Mouse (Mus musculus): ENCODE measurements around the gene Tmem189. TPM values are rescaled to one million over a fixed set of nuclear protein-coding genes. Genes with fewer than 3 reads are reported as not detected.

Tmem189 gene
- polyA plus RNA-seq, 1 experiment from 2014 or later = 33.4 TPM

DNA sequence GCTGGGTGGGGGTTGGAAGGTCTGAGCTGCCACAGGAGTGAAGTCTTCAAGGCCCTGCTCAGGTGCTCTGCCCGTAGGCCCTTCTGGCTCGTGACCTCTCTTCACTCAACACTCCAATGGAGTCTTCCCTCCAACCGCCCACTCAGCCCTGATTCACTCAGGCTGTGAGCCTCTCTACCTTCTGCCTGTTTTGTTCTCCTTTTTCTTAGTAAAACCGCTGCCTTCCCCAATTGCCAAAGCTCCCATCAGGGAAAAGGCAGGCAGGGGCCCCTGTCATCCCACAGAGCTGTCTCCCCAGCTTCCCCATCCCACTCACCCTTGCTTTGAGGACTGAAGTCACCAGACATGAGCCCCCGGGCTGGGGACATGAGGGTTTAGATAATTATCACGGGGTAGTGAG is 25.4 kb upstream of the Tmem189 start:
- 73% methylated on average over 6 of the region's 6 CpGs for WGBS
- ATAC-seq (replicated peaks) = no peak
- no peaks in the 10 kb centered on the region for H3K27me3 ChIP-seq (replicated peaks)

DNA sequence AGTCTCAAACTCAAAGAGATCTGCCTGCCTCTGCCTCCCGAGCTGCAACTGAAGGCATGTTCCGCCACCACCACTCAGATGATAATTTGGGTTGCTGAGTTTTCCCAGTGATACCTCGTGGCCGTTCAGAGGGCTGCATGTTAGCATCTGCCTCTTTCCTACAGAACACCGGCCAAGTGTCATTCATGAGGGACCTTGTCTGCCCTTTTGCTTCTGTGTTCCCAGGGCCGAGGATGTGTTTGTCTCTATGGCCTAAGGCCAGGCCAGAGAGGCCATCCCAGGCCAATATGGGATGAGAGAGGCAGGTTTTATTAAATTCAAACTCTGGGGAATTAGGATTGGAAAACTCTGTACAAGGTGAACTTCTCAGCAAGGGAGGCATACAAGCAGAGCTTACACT is 24.7 kb upstream of the Tmem189 start:
- Histone ChIP-seq H3K4me3 (no peak overlapping the region), H3K9me3 (no peaks in the 10 kb centered on the region), H3K4me1 (no peaks in the 10 kb centered on the region), H3K9ac (no peak overlapping the region), H3K4me2 (no peak overlapping the region), H3K27me3 (replicated peaks) (no peaks in the 10 kb centered on the region), H3K27ac (no peak overlapping the region), H3K36me3 (replicated peaks) (no peaks in the 10 kb centered on the region)
- no peak for ATAC-seq (replicated peaks)
- 93% methylated on average over 6 of the region's 6 CpGs for WGBS

More for the DNA sequence above, 25.4 kb upstream of the Tmem189 start:
- H3K9me3 ChIP-seq = no peaks in the 10 kb centered on the region
- H3K4me3 ChIP-seq = no peak overlapping the region
- no peaks in the 10 kb centered on the region for H3K36me3 ChIP-seq (replicated peaks)
- H3K4me2 ChIP-seq = no peak overlapping the region
- no peak overlapping the region for H3K27ac ChIP-seq
- no peak overlapping the region for H3K9ac ChIP-seq
- no peaks in the 10 kb centered on the region for H3K4me1 ChIP-seq

DNA sequence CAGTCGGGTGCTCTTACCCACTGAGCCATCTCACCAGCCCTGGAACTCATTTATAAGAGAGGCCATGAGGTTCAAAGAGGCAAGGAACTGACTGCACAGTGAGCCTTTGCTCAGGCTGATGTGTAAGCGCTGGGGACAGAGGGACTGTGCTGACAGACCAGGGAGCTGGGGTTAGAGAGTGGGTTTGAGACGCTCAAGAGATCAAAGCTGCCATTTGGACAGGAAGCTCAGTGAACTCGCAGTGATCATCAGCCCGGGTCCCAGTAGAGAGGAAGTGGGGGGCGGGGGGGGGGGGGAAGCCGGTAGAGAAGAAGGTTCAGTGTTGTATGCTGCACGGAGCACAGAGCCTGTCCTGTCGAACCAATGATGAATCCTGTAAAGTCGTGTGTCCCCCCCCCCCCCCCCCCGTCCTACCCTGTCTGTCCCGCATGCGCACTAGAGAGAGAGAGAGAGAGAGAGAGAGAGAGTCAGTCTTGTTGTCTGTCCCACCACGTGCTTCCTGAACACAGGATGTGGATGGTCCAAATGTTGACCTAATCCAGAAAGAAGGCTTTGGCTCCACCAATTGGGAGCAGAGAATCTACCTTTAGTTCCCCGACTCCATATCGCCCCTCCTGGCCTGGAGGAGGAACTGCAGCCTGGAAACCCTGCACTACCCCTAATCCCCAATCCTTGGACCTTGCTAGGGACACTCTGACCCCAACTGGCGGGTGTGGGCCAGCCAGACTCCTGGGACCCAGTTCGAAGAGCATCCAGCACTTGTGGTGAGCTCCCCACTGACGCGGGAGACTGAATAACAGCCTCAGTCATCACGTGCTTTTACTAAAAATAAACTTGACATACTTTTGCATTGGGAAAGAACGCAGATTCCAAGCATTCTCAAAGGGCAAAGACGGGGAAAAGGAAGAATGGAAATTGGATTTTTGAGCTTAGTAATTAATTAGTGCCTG is 23.5 kb upstream of the Tmem189 start:
- no peaks in the 10 kb centered on the region for H3K9me3 ChIP-seq
- H3K4me3 ChIP-seq = no peak overlapping the region
- 80% methylated on average over 20 of the region's 23 CpGs for WGBS
- H3K4me1 ChIP-seq = no peaks in the 10 kb centered on the region
- no peaks in the 10 kb centered on the region for H3K36me3 ChIP-seq (replicated peaks)
- no peaks in the 10 kb centered on the region for H3K27me3 ChIP-seq (replicated peaks)
- H3K27ac ChIP-seq = no peak overlapping the region
- ATAC-seq (replicated peaks) = no peak
- no peak overlapping the region for H3K9ac ChIP-seq
- no peak overlapping the region for H3K4me2 ChIP-seq

DNA sequence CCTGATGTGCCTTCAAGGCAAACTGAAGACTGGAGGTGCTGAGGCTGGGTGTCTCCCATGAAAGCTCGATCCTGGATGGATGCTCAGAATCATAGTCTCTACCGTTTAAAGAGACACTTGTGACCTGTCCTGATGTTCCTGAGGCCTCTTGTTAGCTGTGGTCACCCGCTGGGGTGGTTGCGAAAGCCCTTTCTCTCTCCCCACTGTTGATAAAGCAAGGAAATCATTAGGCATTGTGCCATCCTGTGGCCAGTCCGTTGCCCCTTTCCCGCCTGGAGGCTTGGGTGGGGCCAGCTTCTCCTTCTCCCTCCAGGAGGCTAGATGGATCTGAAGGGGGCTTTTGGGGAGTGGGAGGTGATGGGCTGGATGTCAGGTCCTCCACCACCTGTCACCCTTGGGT is 21.0 kb upstream of the Tmem189 start:
- Histone ChIP-seq H3K36me3 (replicated peaks) (no peaks in the 10 kb centered on the region), H3K4me3 (no peak overlapping the region), H3K4me2 (no peak overlapping the region), H3K9me3 (no peaks in the 10 kb centered on the region), H3K27me3 (replicated peaks) (no peaks in the 10 kb centered on the region), H3K27ac (no peak overlapping the region), H3K9ac (no peak overlapping the region), H3K4me1 (no peaks in the 10 kb centered on the region)
- 55% methylated on average over 6 of the region's 6 CpGs for WGBS
- ATAC-seq (replicated peaks) = no peak

DNA sequence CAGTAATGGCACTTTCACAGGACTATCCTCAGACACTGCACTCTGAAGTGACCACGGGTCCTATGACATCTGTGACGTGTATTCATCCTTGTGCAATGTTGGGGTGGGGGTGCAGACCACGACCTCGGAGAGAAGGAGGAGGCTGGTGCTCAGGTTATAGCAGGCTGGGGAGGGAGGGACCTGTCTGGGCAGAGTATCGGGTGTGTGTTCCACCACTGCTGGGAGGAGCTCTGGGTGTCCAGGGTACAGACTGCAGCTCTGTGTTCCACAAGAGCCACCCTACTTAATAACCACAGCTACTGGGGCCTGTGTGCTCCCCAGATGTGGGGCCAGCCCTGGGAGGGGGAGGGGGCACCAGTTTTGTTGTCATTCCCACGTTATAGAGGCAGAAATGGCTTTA is 20.3 kb upstream of the Tmem189 start:
- H3K9ac ChIP-seq = no peak overlapping the region
- no peaks in the 10 kb centered on the region for H3K9me3 ChIP-seq
- 76% methylated on average over 6 of the region's 6 CpGs for WGBS
- no peak overlapping the region for H3K4me3 ChIP-seq
- H3K36me3 ChIP-seq (replicated peaks) = no peaks in the 10 kb centered on the region
- H3K27me3 ChIP-seq (replicated peaks) = no peaks in the 10 kb centered on the region
- H3K27ac ChIP-seq = no peak overlapping the region
- no peak overlapping the region for H3K4me2 ChIP-seq
- no peak for ATAC-seq (replicated peaks)
- no peaks in the 10 kb centered on the region for H3K4me1 ChIP-seq

DNA sequence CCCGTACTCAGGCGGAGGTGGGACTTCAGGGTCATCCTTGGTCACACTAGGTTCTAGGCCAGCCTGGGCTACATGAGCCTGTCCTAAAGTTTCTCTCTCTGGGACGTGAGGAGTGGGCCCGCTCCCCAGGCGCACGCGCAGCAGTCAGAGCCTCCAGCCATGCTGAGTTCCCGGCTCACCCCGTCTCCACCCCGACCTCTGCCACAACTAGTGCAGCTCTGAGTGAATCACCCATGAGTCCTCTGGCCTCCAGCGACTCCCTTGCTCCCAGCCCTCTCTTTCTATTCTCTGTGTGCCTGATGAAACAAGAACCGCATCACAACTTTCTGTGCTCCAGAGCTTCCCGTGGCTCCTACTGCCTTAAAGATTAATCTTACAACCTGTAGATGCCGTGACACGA is 18.8 kb upstream of the Tmem189 start:
- Histone ChIP-seq H3K9ac (no peak overlapping the region), H3K36me3 (replicated peaks) (no peaks in the 10 kb centered on the region), H3K4me2 (no peak overlapping the region), H3K9me3 (no peaks in the 10 kb centered on the region), H3K27me3 (replicated peaks) (no peaks in the 10 kb centered on the region), H3K4me1 (no peaks in the 10 kb centered on the region), H3K27ac (no peak overlapping the region), H3K4me3 (no peak overlapping the region)
- no peak for ATAC-seq (replicated peaks)
- WGBS = 62% methylated on average over 15 of the region's 15 CpGs

DNA sequence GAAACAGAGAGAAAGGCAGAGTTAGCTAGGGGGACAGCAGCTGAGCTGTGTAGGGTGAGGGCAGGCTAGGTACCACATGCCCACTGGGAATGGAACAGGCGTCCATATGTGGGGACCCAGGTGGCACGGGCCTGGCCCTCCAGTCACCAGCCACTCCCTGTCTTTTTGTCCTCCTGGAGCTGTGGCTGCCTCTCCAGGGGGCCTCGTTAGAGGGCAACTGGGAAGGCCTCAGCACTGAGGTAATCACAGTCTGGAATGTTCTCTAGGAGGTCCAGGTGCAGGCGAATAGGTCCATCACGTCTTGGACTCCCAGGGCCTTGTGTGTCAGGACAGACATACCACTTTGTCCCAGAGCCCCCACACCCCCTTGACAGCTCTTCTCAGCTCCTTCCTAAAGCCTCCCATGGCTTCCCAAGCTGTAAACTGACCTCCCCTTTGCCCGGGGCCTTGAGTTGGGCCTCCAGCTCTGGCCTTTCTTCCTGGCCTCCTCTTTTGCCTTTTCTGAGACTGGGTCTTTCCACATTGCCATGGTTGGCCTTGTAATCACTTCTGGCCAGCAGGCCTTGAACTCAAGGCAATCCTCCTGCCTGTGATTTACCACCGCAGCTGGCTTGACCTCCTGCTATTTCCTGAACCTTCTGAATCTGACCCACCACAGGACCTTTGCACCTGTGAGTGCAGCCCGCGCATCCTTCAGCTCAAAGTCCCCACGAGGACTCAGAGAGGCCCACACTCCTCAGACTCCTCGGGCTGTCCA is 16.7 kb upstream of the Tmem189 start:
- no peak for ATAC-seq (replicated peaks)
- H3K4me1 ChIP-seq = no peaks in the 10 kb centered on the region
- 81% methylated on average over 11 of the region's 11 CpGs for WGBS

DNA sequence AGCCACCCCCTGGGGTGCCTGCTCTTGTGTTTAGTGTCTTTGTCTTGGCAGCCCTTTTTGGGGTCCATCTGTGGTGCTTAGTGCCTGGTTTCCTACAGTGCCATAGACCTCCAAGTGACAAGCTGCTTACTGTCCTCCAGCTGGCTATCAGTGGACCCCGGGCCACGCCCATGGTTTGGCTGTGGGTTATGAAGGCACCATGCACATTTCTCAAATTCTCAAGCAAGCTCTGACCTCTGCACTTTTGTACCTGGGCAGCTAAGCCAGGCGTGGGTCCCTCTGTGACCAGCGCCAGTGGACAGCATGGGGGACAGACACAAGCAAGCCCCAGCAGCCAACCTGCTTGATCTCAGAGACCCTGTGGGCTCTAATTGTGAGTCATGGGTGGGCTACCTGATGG is 14.8 kb upstream of the Tmem189 start:
- Histone ChIP-seq H3K27me3 (replicated peaks) (no peaks in the 10 kb centered on the region), H3K4me3 (no peak overlapping the region), H3K9ac (no peak overlapping the region), H3K9me3 (no peaks in the 10 kb centered on the region), H3K27ac (no peak overlapping the region), H3K36me3 (replicated peaks) (no peaks in the 10 kb centered on the region), H3K4me2 (no peak overlapping the region), H3K4me1 (no peaks in the 10 kb centered on the region)
- 89% methylated on average over 4 of the region's 4 CpGs for WGBS
- ATAC-seq (replicated peaks) = no peak

More for the DNA sequence above, 16.7 kb upstream of the Tmem189 start:
- no peaks in the 10 kb centered on the region for H3K9me3 ChIP-seq
- no peaks in the 10 kb centered on the region for H3K27me3 ChIP-seq (replicated peaks)
- no peaks in the 10 kb centered on the region for H3K36me3 ChIP-seq (replicated peaks)
- H3K4me2 ChIP-seq = no peak overlapping the region
- no peak overlapping the region for H3K9ac ChIP-seq
- H3K4me3 ChIP-seq = no peak overlapping the region
- H3K27ac ChIP-seq = no peak overlapping the region

DNA sequence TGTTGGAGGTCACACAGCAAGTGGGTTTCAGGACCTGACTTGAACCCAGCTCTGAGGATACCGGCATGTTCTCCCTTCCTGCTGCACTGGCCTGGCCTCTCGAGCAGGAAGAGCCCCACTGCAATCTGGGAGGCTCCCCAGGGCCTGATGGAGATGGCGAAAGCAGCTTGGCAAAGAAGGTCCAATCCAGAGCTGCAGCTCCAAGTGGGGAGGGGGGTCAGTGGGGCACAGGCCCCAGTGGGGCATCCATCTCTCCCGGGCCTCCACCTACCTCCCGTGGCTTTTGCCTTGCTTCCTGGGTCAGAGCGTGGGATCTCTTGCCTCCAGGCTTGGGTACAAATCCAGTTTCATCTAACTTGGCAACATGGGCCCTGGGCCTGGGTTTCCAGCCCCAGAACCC is 12.5 kb upstream of the Tmem189 start:
- Histone ChIP-seq H3K27ac (no peak overlapping the region), H3K9ac (no peak overlapping the region), H3K36me3 (replicated peaks) (no peaks in the 10 kb centered on the region), H3K4me1 (no peaks in the 10 kb centered on the region), H3K27me3 (replicated peaks) (no peaks in the 10 kb centered on the region), H3K9me3 (no peaks in the 10 kb centered on the region), H3K4me3 (no peak overlapping the region), H3K4me2 (no peak overlapping the region)
- 72% methylated on average over 6 of the region's 6 CpGs for WGBS
- no peak for ATAC-seq (replicated peaks)

DNA sequence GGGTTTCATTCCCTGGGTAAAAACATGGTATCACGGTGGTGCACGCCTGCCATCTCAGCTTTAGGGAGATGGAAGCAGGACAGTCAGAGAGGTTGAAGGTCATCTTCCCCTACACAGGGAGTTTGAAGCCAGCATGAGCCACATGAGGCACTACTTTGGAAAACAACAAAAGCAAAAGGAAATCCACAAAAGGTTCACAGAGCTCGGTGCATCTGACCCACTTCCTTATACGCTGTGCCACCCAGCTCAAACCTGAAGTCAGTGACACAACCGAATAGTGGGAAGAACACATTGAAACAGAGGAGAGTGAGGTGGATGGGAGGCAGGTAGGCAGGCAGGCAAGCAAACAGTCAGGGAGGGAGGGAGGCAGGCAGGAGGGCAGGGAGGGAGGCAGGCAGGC is 11.8 kb upstream of the Tmem189 start:
- Histone ChIP-seq H3K27ac (no peak overlapping the region), H3K4me3 (no peak overlapping the region), H3K4me1 (no peaks in the 10 kb centered on the region), H3K36me3 (replicated peaks) (no peaks in the 10 kb centered on the region), H3K9me3 (no peaks in the 10 kb centered on the region), H3K4me2 (no peak overlapping the region), H3K27me3 (replicated peaks) (no peaks in the 10 kb centered on the region), H3K9ac (no peak overlapping the region)
- no peak for ATAC-seq (replicated peaks)
- WGBS = 63% methylated on average over 5 of the region's 5 CpGs

DNA sequence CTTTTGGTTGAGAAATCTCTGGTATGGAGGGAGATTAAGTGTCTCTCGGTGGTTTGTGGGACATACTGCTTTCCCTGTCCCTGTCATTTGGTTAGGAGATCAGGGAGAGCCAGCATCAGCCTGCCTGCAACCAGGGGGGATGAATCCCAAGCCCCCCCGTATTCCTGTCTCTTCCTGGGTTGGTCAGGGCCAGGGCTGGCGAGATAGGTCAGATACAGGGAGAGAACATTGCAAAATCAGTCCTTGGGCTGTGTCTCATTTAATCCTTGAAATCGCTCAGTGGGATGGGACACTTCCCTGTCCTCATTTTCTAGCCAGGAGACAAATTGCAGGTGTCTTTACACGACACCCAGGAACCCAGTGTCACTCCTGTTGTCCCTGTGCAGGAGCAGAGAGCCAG is 10.4 kb upstream of the Tmem189 start:
- no peak overlapping the region for H3K9ac ChIP-seq
- no peak overlapping the region for H3K4me3 ChIP-seq
- 79% methylated on average over 5 of the region's 5 CpGs for WGBS

DNA sequence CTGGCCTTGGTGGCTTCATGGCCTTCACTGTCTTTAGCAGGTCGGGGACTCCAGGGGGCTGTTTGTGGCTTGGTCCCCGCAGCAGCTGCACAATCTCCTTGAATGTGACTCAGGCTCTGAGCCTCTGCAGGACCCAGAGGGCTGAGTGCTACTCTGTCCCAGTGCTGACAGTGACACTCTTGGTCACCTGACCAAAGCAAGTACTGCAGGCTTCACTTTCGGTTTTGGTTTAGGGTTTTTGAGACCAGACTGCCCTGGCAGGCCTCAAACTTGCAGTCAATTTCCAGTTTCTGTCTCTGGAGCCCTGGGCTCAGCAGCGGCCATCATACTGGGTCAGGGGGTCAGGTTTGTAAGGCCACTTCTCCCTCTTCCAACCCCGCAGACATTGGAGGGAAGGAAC is 8.3 kb upstream of the Tmem189 start:
- Histone ChIP-seq H3K4me1 (no peaks in the 10 kb centered on the region), H3K27ac (no peak overlapping the region), H3K36me3 (replicated peaks) (no peaks in the 10 kb centered on the region), H3K27me3 (replicated peaks) (0 out of 2 replicates have a peak, but pooled peaks cover 2% of the 10 kb centered on the region), H3K9ac (no peak overlapping the region), H3K4me3 (no peak overlapping the region), H3K9me3 (no peaks in the 10 kb centered on the region), H3K4me2 (no peak overlapping the region)
- no peak for ATAC-seq (replicated peaks)
- 56% methylated on average over 5 of the region's 5 CpGs for WGBS

More for the DNA sequence above, 10.4 kb upstream of the Tmem189 start:
- no peak overlapping the region for H3K27ac ChIP-seq
- no peak for ATAC-seq (replicated peaks)
- no peaks in the 10 kb centered on the region for H3K9me3 ChIP-seq
- no peaks in the 10 kb centered on the region for H3K4me1 ChIP-seq
- H3K4me2 ChIP-seq = no peak overlapping the region
- no peaks in the 10 kb centered on the region for H3K27me3 ChIP-seq (replicated peaks)
- H3K36me3 ChIP-seq (replicated peaks) = no peaks in the 10 kb centered on the region
